Mouse (Mus musculus) liver, embryonic 16.5 days (tissue): ENCODE results near the gene Irgm1. TPM values are rescaled to one million over a fixed set of nuclear protein-coding genes. Genes with fewer than 3 reads are reported as not detected.

Source experiments
- ATAC-seq: fragments of 200-750 bp; cut with Nextera tagmentation; 2 replicates; pipeline ENCODE4 v1.8.0; 2017; ENCODE audit warnings: low read depth, mild to moderate bottlenecking, moderate number of reproducible peaks, moderate library complexity
- H3K27ac ChIP-seq: fragments of 300-500 bp; sonication (generic); 2 replicates; pipeline ENCODE4 v1.5.1; 2014; ENCODE audit warnings: mild to moderate bottlenecking, low read length
- H3K27me3 ChIP-seq: fragments of 300-500 bp; sonication (generic); 2 replicates; pipeline ENCODE4 v1.6.1; 2014; ENCODE audit warnings: low read depth, low read length, mixed read lengths; ENCODE audit not compliant: control insufficient read depth, insufficient read depth
- H3K36me3 ChIP-seq: fragments of 300-500 bp; sonication (generic); 2 replicates; pipeline ENCODE4 v1.6.1; 2014; ENCODE audit warnings: mild to moderate bottlenecking; ENCODE audit not compliant: control insufficient read depth, insufficient read depth
- H3K4me1 ChIP-seq: fragments of 300-500 bp; sonication (generic); 2 replicates; pipeline ENCODE4 v1.6.1; 2014; ENCODE audit warnings: low read depth, low read length, mixed read lengths; ENCODE audit not compliant: control insufficient read depth
- H3K4me2 ChIP-seq: fragments of 300-500 bp; sonication (generic); 2 replicates; pipeline ENCODE4 v1.6.1; 2014; ENCODE audit warnings: low read depth, low read length, mixed read lengths
- H3K4me3 ChIP-seq: fragments of 300-500 bp; sonication (generic); 2 replicates; pipeline ENCODE4 v1.5.1; 2014; ENCODE audit warnings: low read depth, mild to moderate bottlenecking, low read length
- H3K9ac ChIP-seq: fragments of 300-500 bp; sonication (generic); 2 replicates; pipeline ENCODE4 v1.6.1; 2014; ENCODE audit warnings: low read depth, low read length
- H3K9me3 ChIP-seq: fragments of 300-500 bp; sonication (generic); replicated peaks from 2 replicates; pipeline ENCODE4 v1.6.1; 2016; ENCODE audit warnings: low read length; ENCODE audit not compliant: control insufficient read depth
- WGBS: fragments of 180-500 bp; shearing (Covaris S2); extraction: QIAGEN DNeasy Blood & Tissue Kit; methylation state at CpG from one replicate; pipeline ENCODE4 v1.1.7; 2014; ENCODE audit not compliant: insufficient replicate concordance; 5-methylcytosine and 5-hydroxymethylcytosine counted together
- polyA plus RNA-seq: library from polyadenylated mRNA; unstranded; fragments of >200 nt; fragmentation: Nextera tagmentation; extraction: Ambion mirVana; gene quantifications from 2 replicates; pipeline ENCODE4 v1.2.1, GENCODE M21; 2015

Gene Irgm1
- polyA plus RNA-seq, 1 experiment from 2014 or later = 20.6 TPM

GRCm38 (mm10) chr11:48863808-48864207, 7.7 kb downstream of the Irgm1 start:
- H3K9me3 ChIP-seq = no peaks in the 10 kb centered on the region
- peaks cover 19% of the 10 kb centered on the region for H3K36me3 ChIP-seq
- H3K4me3 ChIP-seq = no peak overlapping the region
- WGBS = 53% methylated on average over 3 of the region's 3 CpGs
- no peak overlapping the region for H3K9ac ChIP-seq
- peaks cover 9% of the 10 kb centered on the region for H3K4me1 ChIP-seq
- H3K4me2 ChIP-seq = no peak overlapping the region
- H3K27me3 ChIP-seq = no peaks in the 10 kb centered on the region
- H3K27ac ChIP-seq = no peak overlapping the region
- ATAC-seq = no peak

- Histone ChIP-seq H3K9me3 (no peaks in the 10 kb centered on the region), H3K27ac (no peak overlapping the region), H3K4me1 (peaks cover 6% of the 10 kb centered on the region), H3K9ac (no peak overlapping the region), H3K27me3 (no peaks in the 10 kb centered on the region), H3K4me3 (no peak overlapping the region), H3K36me3 (peaks cover 19% of the 10 kb centered on the region), H3K4me2 (no peak overlapping the region)
- 66% methylated on average over 1 of the region's 1 CpGs for WGBS
- ATAC-seq = no peak
These were observed 8.6 kb downstream of the Irgm1 start for GRCm38 (mm10) chr11:48862784-48863319.

- Histone ChIP-seq H3K27ac (no peak overlapping the region), H3K4me3 (no peak overlapping the region), H3K36me3 (no peaks in the 10 kb centered on the region), H3K9me3 (no peaks in the 10 kb centered on the region), H3K27me3 (peaks cover 4% of the 10 kb centered on the region), H3K4me1 (peaks cover 30% of the 10 kb centered on the region), H3K9ac (no peak overlapping the region), H3K4me2 (peak overlapping the region; percentile 85)
- under 1% methylated on average over 6 of the region's 6 CpGs for WGBS
- ATAC-seq = no peak
These were observed 12.5 kb downstream of the Irgm1 start for GRCm38 (mm10) chr11:48859014-48859413.

- H3K4me1 ChIP-seq = peaks cover 38% of the 10 kb centered on the region
- peak overlapping the region; percentile 85 for H3K4me2 ChIP-seq
- peak overlapping the region; percentile 62 for H3K9ac ChIP-seq
- H3K4me3 ChIP-seq = peak overlapping the region; percentile 66
- peaks cover 4% of the 10 kb centered on the region for H3K27me3 ChIP-seq
- H3K27ac ChIP-seq = peak overlapping the region; percentile 29; the same call in 1 of the 2 replicates
- 0 out of 2 replicates have a peak, but pooled peaks cover 3% of the 10 kb centered on the region for H3K9me3 ChIP-seq
- peak; percentile 63 for ATAC-seq
- under 1% methylated on average over 31 of the region's 31 CpGs for WGBS
- no peaks in the 10 kb centered on the region for H3K36me3 ChIP-seq
These were observed 17.9 kb downstream of the Irgm1 start for GRCm38 (mm10) chr11:48853474-48854180.

GRCm38 (mm10) chr11:48852624-48853473, 18.6 kb downstream of the Irgm1 start:
- no peaks in the 10 kb centered on the region for H3K36me3 ChIP-seq
- H3K4me3 ChIP-seq = peak overlapping the region; percentile 66
- H3K9me3 ChIP-seq = 0 out of 2 replicates have a peak, but pooled peaks cover 3% of the 10 kb centered on the region
- H3K9ac ChIP-seq = peak overlapping the region; percentile 54
- peaks cover 4% of the 10 kb centered on the region for H3K27me3 ChIP-seq
- H3K27ac ChIP-seq = no peak overlapping the region
- ATAC-seq = peak; percentile 4; the same call in 1 of the 2 replicates
- H3K4me1 ChIP-seq = peaks cover 34% of the 10 kb centered on the region
- H3K4me2 ChIP-seq = peak overlapping the region; percentile 85
- WGBS = 9% methylated on average over 23 of the region's 23 CpGs

- peaks cover 29% of the 10 kb centered on the region for H3K4me1 ChIP-seq
- no peak overlapping the region for H3K27ac ChIP-seq
- no peak overlapping the region for H3K4me2 ChIP-seq
- H3K9ac ChIP-seq = no peak overlapping the region
- WGBS = 74% methylated on average over 4 of the region's 4 CpGs
- H3K4me3 ChIP-seq = no peak overlapping the region
- ATAC-seq = no peak
- H3K36me3 ChIP-seq = no peaks in the 10 kb centered on the region
- H3K9me3 ChIP-seq = 0 out of 2 replicates have a peak, but pooled peaks cover 3% of the 10 kb centered on the region
- H3K27me3 ChIP-seq = peaks cover 4% of the 10 kb centered on the region
These were observed 19.3 kb downstream of the Irgm1 start for GRCm38 (mm10) chr11:48852190-48852589.

- Histone ChIP-seq H3K27ac (no peak overlapping the region), H3K4me1 (peaks cover 24% of the 10 kb centered on the region), H3K4me3 (no peak overlapping the region), H3K27me3 (peaks cover 4% of the 10 kb centered on the region), H3K9me3 (0 out of 2 replicates have a peak, but pooled peaks cover 3% of the 10 kb centered on the region), H3K9ac (no peak overlapping the region), H3K36me3 (no peaks in the 10 kb centered on the region), H3K4me2 (no peak overlapping the region)
- WGBS = 68% methylated on average over 4 of the region's 4 CpGs
- ATAC-seq = no peak
These were observed 20.1 kb downstream of the Irgm1 start for GRCm38 (mm10) chr11:48851270-48851995.

- no peaks in the 10 kb centered on the region for H3K36me3 ChIP-seq
- no peak overlapping the region for H3K27ac ChIP-seq
- H3K9me3 ChIP-seq = 0 out of 2 replicates have a peak, but pooled peaks cover 3% of the 10 kb centered on the region
- peaks cover 4% of the 10 kb centered on the region for H3K27me3 ChIP-seq
- H3K4me2 ChIP-seq = no peak overlapping the region
- ATAC-seq = no peak
- H3K4me1 ChIP-seq = peaks cover 20% of the 10 kb centered on the region
- WGBS = 40% methylated on average over 2 of the region's 2 CpGs
- no peak overlapping the region for H3K4me3 ChIP-seq
- no peak overlapping the region for H3K9ac ChIP-seq
These were observed 21.2 kb downstream of the Irgm1 start for GRCm38 (mm10) chr11:48850240-48850639.
